Mouse (Mus musculus) layer of hippocampus, adult 2 months (tissue): Measurements from ENCODE around the gene C2cd3. TPM values are rescaled to one million over a fixed set of nuclear protein-coding genes. Genes with fewer than 3 reads are reported as not detected.

Experiments used
- DNase-seq, 2 experiments: peaks; one replicate each; pipeline ENCODE4 v3.0.0; 2022; ENCODE audit warnings: low spot score in 2 of 2
- H3K27ac ChIP-seq: fragments of 200-600 bp; 2 replicates; pipeline ENCODE4 v1.8.1; 2022
- H3K4me3 ChIP-seq: fragments of 200-600 bp; 2 replicates; pipeline ENCODE4 v1.8.1; 2022; ENCODE audit warnings: mild to moderate bottlenecking
- CTCF ChIP-seq: fragments of 200-600 bp; conservative IDR thresholded peaks from 2 replicates; pipeline ENCODE4 v1.8.1; 2022; ENCODE audit warnings: antibody characterized with exemption, mild to moderate bottlenecking, moderate library complexity
- total RNA-seq, 2 experiments: library from RNA; stranded (reverse); gene quantifications; 2 replicates each; pipeline ENCODE4 v1.2.3; 2021

Gene C2cd3
- total RNA-seq, 2 experiments from 2014 or later = 22.7 to 22.8 TPM

- peak overlapping the region; percentile 78 for H3K27ac ChIP-seq
- TF ChIP-seq CTCF = no peak
- H3K4me3 ChIP-seq = peak overlapping the region; percentile 65
- DNase-seq = no peak
Measured at GRCm38 (mm10) chr7:100372452-100372980, 483 bp downstream of the C2cd3 start.

DNA sequence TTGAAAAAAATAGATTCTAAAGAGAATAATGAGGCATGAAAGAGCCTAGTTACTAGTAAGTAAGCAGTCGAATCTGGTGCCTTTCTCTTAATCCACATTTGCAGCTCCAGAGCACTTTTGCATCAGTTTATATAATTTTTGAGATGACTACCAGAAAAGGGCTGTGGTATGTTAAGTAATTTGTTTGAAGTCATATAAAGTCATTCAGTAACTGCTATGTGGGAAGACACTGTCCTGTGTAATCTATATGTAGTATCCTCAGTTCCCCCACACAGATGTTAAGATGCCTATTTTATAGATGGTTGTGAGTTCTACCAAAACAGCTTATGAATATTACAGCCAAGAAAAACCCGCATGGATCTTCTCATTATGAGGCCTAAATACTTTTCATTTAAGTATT lies 6.2 kb downstream of the C2cd3 start:
- no peak overlapping the region for H3K27ac ChIP-seq
- no peak for DNase-seq
- no peak overlapping the region for H3K4me3 ChIP-seq
- TF ChIP-seq CTCF = no peak

- no peak for DNase-seq
- no peak overlapping the region for H3K27ac ChIP-seq
- no peak overlapping the region for H3K4me3 ChIP-seq
- TF ChIP-seq CTCF = no peak
Measured at GRCm38 (mm10) chr7:100381161-100381560, 9.1 kb downstream of the C2cd3 start.

DNA sequence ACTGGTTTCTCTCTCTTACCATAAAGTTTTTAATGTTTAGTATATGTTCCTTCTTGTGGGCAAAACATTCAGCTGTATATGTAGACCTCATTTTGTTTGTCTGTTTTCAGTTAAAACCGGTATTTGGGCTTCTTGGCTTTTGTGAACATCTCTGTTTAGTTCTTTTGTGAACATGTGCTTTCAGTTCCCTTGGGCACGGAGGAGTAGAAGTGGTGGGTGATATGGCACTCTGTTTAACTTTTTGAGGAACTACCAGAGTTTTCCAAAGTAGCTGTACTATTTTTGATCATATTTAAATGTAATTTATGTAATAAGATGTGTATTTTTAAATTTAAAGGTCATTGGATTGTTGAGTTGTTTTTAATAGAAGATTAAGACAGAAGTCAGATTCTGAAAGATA lies 11.2 kb downstream of the C2cd3 start:
- no peak for TF ChIP-seq CTCF
- no peak for DNase-seq
- H3K4me3 ChIP-seq = no peak overlapping the region
- H3K27ac ChIP-seq = no peak overlapping the region

DNA sequence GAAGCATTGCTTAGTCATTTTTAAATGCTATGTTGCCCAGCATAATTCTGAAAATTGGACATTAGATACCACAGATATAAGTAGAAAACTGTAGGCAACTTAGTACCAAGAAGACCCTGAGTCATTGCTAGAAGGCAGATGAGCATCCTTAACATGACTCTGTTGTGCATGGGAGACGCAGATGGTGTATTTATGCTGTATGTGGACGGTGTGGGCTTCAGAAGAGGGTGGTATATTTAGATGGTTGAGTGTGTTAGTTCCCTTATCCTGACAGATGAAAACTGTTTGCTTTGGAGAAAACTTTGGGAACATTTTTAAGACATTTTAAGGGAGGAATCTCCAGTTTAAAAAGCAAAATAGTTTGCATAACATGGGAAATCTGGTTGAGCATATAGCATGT lies 16.1 kb downstream of the C2cd3 start:
- Histone ChIP-seq H3K27ac (no peak overlapping the region), H3K4me3 (no peak overlapping the region)
- TF ChIP-seq CTCF = no peak
- DNase-seq = peak in 1 of 2 experiments; percentile 19

DNA sequence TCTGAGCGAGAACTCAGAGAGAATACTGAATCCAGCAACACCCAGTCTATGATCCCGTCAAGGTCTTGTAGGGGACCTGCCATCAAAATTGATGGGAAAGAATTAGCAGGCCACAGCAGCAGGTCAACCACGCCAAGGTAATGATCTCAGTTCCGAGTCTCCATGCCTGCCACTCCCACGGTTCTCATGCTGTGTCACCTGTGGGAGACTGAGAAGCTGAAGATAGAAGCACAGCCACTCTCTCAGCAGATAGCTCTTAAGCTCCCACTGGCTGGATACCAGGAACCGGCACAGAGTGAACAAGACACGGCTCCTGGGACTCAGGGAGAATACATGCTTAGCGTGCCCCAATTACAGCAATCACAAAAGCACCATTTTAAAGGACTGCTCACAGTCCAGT lies 18.1 kb downstream of the C2cd3 start:
- DNase-seq = no peak
- no peak overlapping the region for H3K27ac ChIP-seq

DNA sequence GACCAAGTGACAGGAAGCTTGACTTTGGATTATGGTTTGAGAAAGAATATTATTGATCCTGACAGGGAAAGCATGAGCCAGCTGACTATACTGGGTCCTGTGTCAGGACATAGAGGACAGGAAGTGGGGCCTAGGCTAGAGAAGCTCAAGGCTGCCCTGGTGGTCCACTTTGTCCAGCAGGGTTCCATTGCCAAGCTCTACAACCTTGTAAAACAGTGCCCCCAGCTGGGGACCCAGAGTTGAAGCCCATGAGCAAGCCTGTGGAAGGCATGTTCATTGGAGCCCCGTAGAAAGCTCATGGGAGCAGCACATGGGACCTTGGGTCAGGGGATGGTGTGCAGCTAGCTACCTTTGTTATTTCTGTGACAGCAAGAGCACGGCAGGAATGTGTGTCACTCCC lies 20.2 kb downstream of the C2cd3 start:
- no peak overlapping the region for H3K27ac ChIP-seq
- TF ChIP-seq CTCF = peak; percentile 67
- DNase-seq = no peak
- H3K4me3 ChIP-seq = no peak overlapping the region

More for the DNA sequence above, 18.1 kb downstream of the C2cd3 start:
- H3K4me3 ChIP-seq = no peak overlapping the region
- TF ChIP-seq CTCF = no peak

DNA sequence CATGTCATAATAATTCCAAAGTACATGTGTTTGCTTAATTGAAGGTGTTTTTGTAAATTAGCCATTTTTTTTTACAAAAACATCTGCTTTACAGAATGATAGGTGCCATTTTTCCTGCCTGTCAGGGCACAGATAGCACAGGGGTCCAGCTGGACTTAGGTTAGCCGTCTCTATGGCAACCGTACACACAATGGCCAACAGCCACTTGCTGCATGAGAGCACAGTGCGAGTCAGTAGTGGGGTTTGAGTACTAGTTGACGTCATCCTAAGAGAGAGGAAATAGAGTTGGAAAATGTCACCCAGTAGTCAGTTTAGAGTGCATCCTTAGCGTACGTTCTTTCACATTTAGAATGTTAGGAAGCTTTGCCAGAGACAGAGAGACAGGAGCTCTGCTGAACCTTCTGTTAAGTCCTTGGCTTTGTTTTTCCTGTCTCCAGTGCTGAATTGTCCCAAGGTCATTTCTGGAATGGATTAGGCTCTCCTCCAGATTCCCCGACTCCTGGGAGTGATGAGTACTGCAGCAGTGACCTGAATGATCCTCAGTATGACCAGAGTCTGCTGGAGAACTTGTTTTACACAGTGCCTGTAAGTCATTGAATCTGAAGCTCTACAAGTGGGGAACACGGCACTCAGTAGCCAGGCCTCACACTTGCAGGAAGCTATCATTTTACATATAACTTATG lies 27.3 kb downstream of the C2cd3 start:
- no peak for TF ChIP-seq CTCF
- no peak for DNase-seq
- Histone ChIP-seq H3K4me3 (no peak overlapping the region), H3K27ac (0 out of 2 replicates have a peak overlapping the region, but pooled peaks have one; percentile 28)

DNA sequence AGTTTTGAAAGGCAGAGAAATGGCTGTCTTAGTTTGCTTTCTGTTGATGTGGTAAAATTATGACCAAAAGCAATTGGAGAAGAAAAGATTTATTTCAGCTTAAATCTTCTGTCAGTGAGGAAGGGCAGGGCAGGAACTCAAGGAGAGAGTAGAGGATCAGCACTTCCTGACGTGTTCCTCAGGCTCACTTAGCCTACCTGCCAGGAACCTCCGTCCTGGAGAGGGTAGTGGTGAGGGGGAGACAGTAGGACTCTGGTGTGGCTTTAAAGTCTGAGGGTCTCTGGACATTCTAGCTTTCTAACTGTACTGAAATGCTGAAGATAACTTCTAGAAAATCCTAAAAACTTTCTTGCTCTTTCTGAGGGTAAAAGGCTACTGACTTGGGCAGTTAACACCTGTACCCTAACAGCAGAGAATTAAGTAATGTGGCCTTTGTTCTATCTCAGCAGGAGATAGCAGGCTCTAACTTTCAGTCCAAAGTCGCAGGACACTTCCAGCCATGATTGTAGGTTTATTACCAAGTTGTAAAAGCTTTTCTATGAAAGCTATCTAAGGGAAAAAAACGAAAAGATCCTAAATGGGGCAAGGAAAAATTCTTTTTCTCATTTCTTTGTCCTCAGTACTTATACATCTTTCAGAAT lies 29.0 kb downstream of the C2cd3 start:
- TF ChIP-seq CTCF = no peak
- H3K27ac ChIP-seq = no peak overlapping the region
- DNase-seq = no peak
- H3K4me3 ChIP-seq = no peak overlapping the region

DNA sequence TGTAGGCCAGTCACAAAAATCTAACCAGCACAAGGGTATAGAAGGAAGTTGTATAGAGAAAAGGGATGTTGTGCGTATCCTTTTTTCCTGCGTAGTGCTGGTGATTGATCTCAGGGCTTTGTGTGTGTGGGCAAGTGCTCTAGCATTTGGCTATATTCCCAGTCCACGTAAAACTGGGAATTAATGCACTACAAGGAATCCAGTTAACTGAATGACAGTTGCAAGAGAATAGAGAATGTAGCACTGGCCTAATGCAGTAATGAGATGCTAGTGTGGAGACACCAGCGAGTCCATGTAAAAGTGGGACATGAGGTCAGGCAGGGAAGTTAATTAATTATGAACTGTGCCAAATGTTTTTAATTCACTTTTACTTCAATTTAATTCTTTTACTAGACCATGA lies 30.7 kb downstream of the C2cd3 start:
- H3K27ac ChIP-seq = peak overlapping the region; percentile 21; the same call in 1 of the 2 replicates
- TF ChIP-seq CTCF = no peak
- DNase-seq = no peak
- H3K4me3 ChIP-seq = no peak overlapping the region

- Histone ChIP-seq H3K4me3 (no peak overlapping the region), H3K27ac (no peak overlapping the region)
- DNase-seq = no peak
- no peak for TF ChIP-seq CTCF
Measured at GRCm38 (mm10) chr7:100407677-100408076, 35.6 kb downstream of the C2cd3 start.

GRCm38 (mm10) chr7:100408684-100409083 lies 36.7 kb downstream of the C2cd3 start:
- no peak overlapping the region for H3K4me3 ChIP-seq
- TF ChIP-seq CTCF = no peak
- H3K27ac ChIP-seq = no peak overlapping the region
- no peak for DNase-seq

GRCm38 (mm10) chr7:100425795-100426194 lies 53.8 kb downstream of the C2cd3 start:
- TF ChIP-seq CTCF = no peak
- Histone ChIP-seq H3K4me3 (no peak overlapping the region), H3K27ac (no peak overlapping the region)
- DNase-seq = no peak

- TF ChIP-seq CTCF = peak; percentile 100; the same call in 1 of the 2 replicates
- DNase-seq = peak; percentile 26 to 60
- Histone ChIP-seq H3K4me3 (no peak overlapping the region), H3K27ac (peak overlapping the region; percentile 59; the same call in 1 of the 2 replicates)
Measured at GRCm38 (mm10) chr7:100429102-100429501, 57.1 kb downstream of the C2cd3 start.
